Mouse (Mus musculus) heart, postnatal 0 days (tissue): Measurements from ENCODE around the gene H2afy. TPM values are rescaled to one million over a fixed set of nuclear protein-coding genes. Genes with fewer than 3 reads are reported as not detected.

Experiments
- ATAC-seq: fragments of 200-750 bp; cut with Nextera tagmentation; 2 replicates; pipeline ENCODE4 v1.8.0; 2017; ENCODE audit warnings: low read depth, moderate number of reproducible peaks, moderate library complexity; ENCODE audit not compliant: insufficient read depth
- DNase-seq: peaks from one replicate; pipeline ENCODE4 v3.0.0-alpha.2; 2016; ENCODE audit warnings: low spot score
- H3K27ac ChIP-seq: fragments of 300-500 bp; sonication (generic); 2 replicates; pipeline ENCODE4 v1.5.1; 2014; ENCODE audit warnings: low read depth, mild to moderate bottlenecking
- H3K27me3 ChIP-seq: fragments of 300-500 bp; sonication (generic); 2 replicates; pipeline ENCODE4 v1.6.1; 2014; ENCODE audit warnings: low read length, mixed read lengths; ENCODE audit not compliant: control insufficient read depth, insufficient read depth
- H3K36me3 ChIP-seq: fragments of 300-500 bp; sonication (generic); replicated peaks from 2 replicates; pipeline ENCODE4 v1.6.1; 2014; ENCODE audit warnings: low read length, mixed read lengths; ENCODE audit not compliant: control insufficient read depth, insufficient read depth
- H3K4me1 ChIP-seq: fragments of 300-500 bp; sonication (generic); 2 replicates; pipeline ENCODE4 v1.6.1; 2014; ENCODE audit warnings: antibody characterized with exemption; ENCODE audit not compliant: control insufficient read depth, insufficient read depth
- H3K4me2 ChIP-seq: fragments of 300-500 bp; sonication (generic); 2 replicates; pipeline ENCODE4 v1.6.1; 2014; ENCODE audit warnings: low read depth, mild to moderate bottlenecking, low read length, moderate library complexity
- H3K4me3 ChIP-seq: fragments of 300-500 bp; sonication (generic); 2 replicates; pipeline ENCODE4 v1.5.1; 2014; ENCODE audit warnings: low read depth, low read length
- H3K9ac ChIP-seq: fragments of 300-500 bp; sonication (generic); replicated peaks from 2 replicates; pipeline ENCODE4 v1.6.1; 2014; ENCODE audit warnings: low read depth, low read length, mixed read lengths
- H3K9me3 ChIP-seq: fragments of 300-500 bp; sonication (generic); replicated peaks from 2 replicates; pipeline ENCODE4 v1.6.1; 2016; ENCODE audit warnings: low read length; ENCODE audit not compliant: control insufficient read depth
- CTCF ChIP-seq: IDR thresholded peaks from 2 replicates; pipeline ENCODE4 v1.5.1; 2016; ENCODE audit warnings: antibody characterized with exemption, control low read depth, low read depth
- EP300 ChIP-seq: IDR thresholded peaks from 2 replicates; pipeline ENCODE4 v1.6.1; 2016; ENCODE audit warnings: antibody characterized with exemption, low read depth
- WGBS: fragments of 180-500 bp; shearing (Covaris S2); extraction: QIAGEN DNeasy Blood & Tissue Kit; methylation state at CpG from one replicate; pipeline ENCODE4 v1.1.7; 2014; 5-methylcytosine and 5-hydroxymethylcytosine counted together
- polyA plus RNA-seq: library from polyadenylated mRNA; unstranded; fragments of >200 nt; fragmentation: Nextera tagmentation; extraction: Ambion mirVana; gene quantifications from 2 replicates; pipeline ENCODE4 v1.2.1, GENCODE M21; 2015
- total RNA-seq: library from RNA; depleted of rRNA; stranded (reverse); fragments of >200 nt; gene quantifications from 2 replicates; pipeline ENCODE4 v1.2.3, GENCODE M21; 2014; ENCODE audit warnings: low replicate concordance

Gene H2afy
- total and polyA plus RNA-seq, 2 experiments from 2014 or later, result 45.0 to 61.7 TPM

- Histone ChIP-seq H3K27ac (no peak overlapping the region), H3K9me3 (no peaks in the 10 kb centered on the region), H3K4me1 (peaks cover 17% of the 10 kb centered on the region), H3K4me2 (no peak overlapping the region), H3K36me3 (no peaks in the 10 kb centered on the region), H3K4me3 (no peak overlapping the region), H3K9ac (no peak overlapping the region), H3K27me3 (no peaks in the 10 kb centered on the region)
- WGBS, result 86% methylated on average over 3 of the region's 3 CpGs
- DNase-seq (no peak), ATAC-seq (no peak)
- TF ChIP-seq CTCF (no peak), EP300 (no peak)
Observed at GRCm38 (mm10) chr13:56164372-56164771, 28.2 kb upstream of the H2afy start.

GRCm38 (mm10) chr13:56163751-56164150, 27.6 kb upstream of the H2afy start:
- 19% methylated on average over 6 of the region's 6 CpGs for WGBS
- Histone ChIP-seq H3K4me3 (no peak overlapping the region), H3K36me3 (no peaks in the 10 kb centered on the region), H3K27ac (no peak overlapping the region), H3K4me1 (peaks cover 22% of the 10 kb centered on the region), H3K9ac (0 out of 2 replicates have a peak overlapping the region, but pooled peaks have one; percentile 10), H3K27me3 (no peaks in the 10 kb centered on the region), H3K9me3 (no peaks in the 10 kb centered on the region), H3K4me2 (no peak overlapping the region)
- TF ChIP-seq CTCF, result no peak
- TF ChIP-seq EP300, result no peak
- peak; percentile 43 for ATAC-seq
- DNase-seq, result peak; percentile 69

GRCm38 (mm10) chr13:56162859-56163258, 26.7 kb upstream of the H2afy start:
- WGBS, result 79% methylated on average over 6 of the region's 6 CpGs
- H3K27me3 ChIP-seq, result no peaks in the 10 kb centered on the region
- no peaks in the 10 kb centered on the region for H3K9me3 ChIP-seq
- no peaks in the 10 kb centered on the region for H3K36me3 ChIP-seq
- peaks cover 22% of the 10 kb centered on the region for H3K4me1 ChIP-seq
- no peak overlapping the region for H3K27ac ChIP-seq
- DNase-seq (no peak), ATAC-seq (no peak)
- no peak overlapping the region for H3K4me2 ChIP-seq
- TF ChIP-seq EP300, result no peak
- H3K9ac ChIP-seq, result no peak overlapping the region
- H3K4me3 ChIP-seq, result no peak overlapping the region

GRCm38 (mm10) chr13:56159614-56160363, 23.6 kb upstream of the H2afy start:
- TF ChIP-seq CTCF (no peak), EP300 (no peak)
- ATAC-seq (no peak), DNase-seq (no peak)
- Histone ChIP-seq H3K9ac (no peak overlapping the region), H3K27ac (no peak overlapping the region), H3K4me1 (peaks cover 34% of the 10 kb centered on the region), H3K4me2 (peak overlapping the region; percentile 18), H3K9me3 (no peaks in the 10 kb centered on the region), H3K36me3 (no peaks in the 10 kb centered on the region), H3K4me3 (no peak overlapping the region), H3K27me3 (no peaks in the 10 kb centered on the region)
- 42% methylated on average over 17 of the region's 17 CpGs for WGBS

GRCm38 (mm10) chr13:56159016-56159601, 22.9 kb upstream of the H2afy start:
- Histone ChIP-seq H3K4me2 (peak overlapping the region; percentile 18), H3K36me3 (no peaks in the 10 kb centered on the region), H3K9me3 (no peaks in the 10 kb centered on the region), H3K9ac (no peak overlapping the region), H3K27me3 (no peaks in the 10 kb centered on the region), H3K4me3 (no peak overlapping the region), H3K27ac (no peak overlapping the region; the same call in 1 of the 2 replicates), H3K4me1 (peaks cover 37% of the 10 kb centered on the region)
- TF ChIP-seq EP300 (no peak), CTCF (no peak)
- ATAC-seq (peak; percentile 37; the same call in 1 of the 2 replicates), DNase-seq (peak; percentile 56)
- WGBS, result 36% methylated on average over 14 of the region's 14 CpGs
